Mouse (Mus musculus): ENCODE results near the gene Cacna2d1. TPM values are rescaled to one million over a fixed set of nuclear protein-coding genes. Genes with fewer than 3 reads are reported as not detected.

Cacna2d1 gene
- polyA plus RNA-seq, 1 experiment from 2014 or later: 1.6 TPM

Other genes with a start within 250 kb of the Cacna2d1 start
- not detected in 2 replicates for gene Speer4c, start 220.4 kb upstream of the Cacna2d1 start, polyA plus RNA-seq (2016; fragmentation: Nextera tagmentation; extraction: Ambion mirVana)